Mouse (Mus musculus) urinary bladder, adult 18-20 months (tissue): Measurements from ENCODE around the gene Rftn1.

Experiments
- DNase-seq, 2 experiments: peaks; one replicate each; pipeline ENCODE4 v3.0.0; 2022; ENCODE audit warnings: low spot score in 2 of 2, mixed read lengths in 2 of 2

The Rftn1 gene

GRCm38 (mm10) chr17:50201828-50202445 is 11.5 kb upstream of the Rftn1 start:
- DNase-seq: no peak

- no peak for DNase-seq
Observed at GRCm38 (mm10) chr17:50199075-50199850, 8.8 kb upstream of the Rftn1 start.

- DNase-seq: no peak
Observed at GRCm38 (mm10) chr17:50197572-50197971, 7.1 kb upstream of the Rftn1 start.

GRCm38 (mm10) chr17:50196005-50196672 is 5.7 kb upstream of the Rftn1 start:
- DNase-seq: no peak

GRCm38 (mm10) chr17:50195399-50195798 is 4.9 kb upstream of the Rftn1 start:
- no peak for DNase-seq

GRCm38 (mm10) chr17:50194541-50194940 is 4.1 kb upstream of the Rftn1 start:
- no peak for DNase-seq

GRCm38 (mm10) chr17:50193653-50194052 is 3.2 kb upstream of the Rftn1 start:
- DNase-seq: no peak

GRCm38 (mm10) chr17:50192376-50192940 is 2.0 kb upstream of the Rftn1 start:
- no peak for DNase-seq

GRCm38 (mm10) chr17:50191318-50191957 is 964 bp upstream of the Rftn1 start:
- no peak for DNase-seq

- peak; percentile 11 to 19 for DNase-seq
Observed at GRCm38 (mm10) chr17:50189381-50190012, 977 bp downstream of the Rftn1 start.

GRCm38 (mm10) chr17:50188662-50189345 is 1.7 kb downstream of the Rftn1 start:
- no peak for DNase-seq

GRCm38 (mm10) chr17:50185616-50186015 is 4.9 kb downstream of the Rftn1 start:
- DNase-seq: no peak

- no peak for DNase-seq
Observed at GRCm38 (mm10) chr17:50185083-50185482, 5.4 kb downstream of the Rftn1 start.

- DNase-seq: no peak
Observed at GRCm38 (mm10) chr17:50184217-50185038, 6.0 kb downstream of the Rftn1 start.

- DNase-seq: no peak
Observed at GRCm38 (mm10) chr17:50183300-50183699, 7.2 kb downstream of the Rftn1 start.

GRCm38 (mm10) chr17:50182542-50182951 is 7.9 kb downstream of the Rftn1 start:
- DNase-seq: no peak

- DNase-seq: no peak
Observed at GRCm38 (mm10) chr17:50180899-50181570, 9.4 kb downstream of the Rftn1 start.

GRCm38 (mm10) chr17:50173776-50174175 is 16.7 kb downstream of the Rftn1 start:
- DNase-seq: no peak

GRCm38 (mm10) chr17:50173368-50173767 is 17.1 kb downstream of the Rftn1 start:
- no peak for DNase-seq
